Mouse (Mus musculus) brain, adult 2 months (tissue): ENCODE data around the gene Zfp112.
"Not testable (repeated sequence)": the region's sequence is repeated elsewhere in the genome, so short reads cannot be mapped to it uniquely, and the experiment has no call there.

Experiments used
- DNase-seq: peaks from one replicate; pipeline ENCODE4 v3.0.0; 2011; ENCODE audit warnings: low read depth, low spot score

The Zfp112 gene

DNA sequence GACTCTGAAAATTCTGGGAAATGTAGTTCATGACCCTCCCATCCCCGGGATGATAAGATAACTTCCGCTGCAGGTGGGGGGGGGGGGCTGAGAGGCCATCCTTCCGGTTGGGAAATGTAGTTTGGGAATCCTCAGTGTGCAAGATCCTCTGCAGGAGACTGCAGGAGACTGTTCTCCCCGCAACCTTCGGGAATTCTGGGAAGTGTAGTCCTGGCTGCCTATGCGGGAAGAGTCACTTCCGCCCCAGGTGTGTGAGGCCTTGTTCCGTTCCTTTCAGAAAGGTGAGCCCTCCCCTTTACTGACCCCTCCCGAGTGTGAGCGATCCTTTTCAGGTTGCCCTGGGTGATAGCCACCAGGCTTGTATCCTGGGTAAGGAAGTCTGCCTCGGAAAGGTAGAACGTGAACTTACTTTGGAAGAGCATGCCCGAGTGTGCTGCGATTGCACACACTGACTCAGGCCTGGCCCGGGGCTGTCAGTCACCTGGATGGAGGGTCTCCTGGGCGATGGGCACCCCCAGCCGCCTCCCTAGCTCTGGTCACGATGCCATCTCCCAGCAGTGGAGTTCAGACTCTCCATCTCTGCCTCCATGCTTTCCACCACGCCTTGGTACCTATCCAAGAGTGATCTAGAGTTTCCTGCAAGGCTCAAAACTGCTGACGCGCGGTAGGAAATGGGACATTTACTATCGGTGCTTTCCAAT lies at the start of gene Zfp112:
Gene Zfp112, plus strand, starts transcription at position 159 of the 701 bp plus-strand sequence.
- DNase-seq, result peak; percentile 99

DNA sequence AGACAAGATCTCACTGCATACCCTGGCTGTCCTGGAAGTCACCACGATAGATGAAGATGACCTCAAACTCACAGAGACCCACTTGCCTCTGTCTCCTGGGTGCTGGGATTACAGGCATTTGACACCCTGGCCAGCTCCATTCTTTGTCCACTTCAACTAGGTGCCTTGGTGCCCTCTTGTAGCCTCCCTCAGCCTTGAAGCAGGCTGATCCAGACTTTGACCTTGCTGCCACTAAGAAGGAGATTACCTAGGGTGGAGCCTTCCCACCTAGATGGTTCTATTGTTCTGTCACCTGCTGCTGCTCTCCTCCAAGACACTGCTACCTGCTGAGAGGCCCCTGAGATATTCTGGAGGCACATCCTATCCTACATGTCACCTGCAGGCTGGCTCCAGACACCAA lies 37.7 kb upstream of the Zfp112 start:
- not testable (repeated sequence) for DNase-seq

DNA sequence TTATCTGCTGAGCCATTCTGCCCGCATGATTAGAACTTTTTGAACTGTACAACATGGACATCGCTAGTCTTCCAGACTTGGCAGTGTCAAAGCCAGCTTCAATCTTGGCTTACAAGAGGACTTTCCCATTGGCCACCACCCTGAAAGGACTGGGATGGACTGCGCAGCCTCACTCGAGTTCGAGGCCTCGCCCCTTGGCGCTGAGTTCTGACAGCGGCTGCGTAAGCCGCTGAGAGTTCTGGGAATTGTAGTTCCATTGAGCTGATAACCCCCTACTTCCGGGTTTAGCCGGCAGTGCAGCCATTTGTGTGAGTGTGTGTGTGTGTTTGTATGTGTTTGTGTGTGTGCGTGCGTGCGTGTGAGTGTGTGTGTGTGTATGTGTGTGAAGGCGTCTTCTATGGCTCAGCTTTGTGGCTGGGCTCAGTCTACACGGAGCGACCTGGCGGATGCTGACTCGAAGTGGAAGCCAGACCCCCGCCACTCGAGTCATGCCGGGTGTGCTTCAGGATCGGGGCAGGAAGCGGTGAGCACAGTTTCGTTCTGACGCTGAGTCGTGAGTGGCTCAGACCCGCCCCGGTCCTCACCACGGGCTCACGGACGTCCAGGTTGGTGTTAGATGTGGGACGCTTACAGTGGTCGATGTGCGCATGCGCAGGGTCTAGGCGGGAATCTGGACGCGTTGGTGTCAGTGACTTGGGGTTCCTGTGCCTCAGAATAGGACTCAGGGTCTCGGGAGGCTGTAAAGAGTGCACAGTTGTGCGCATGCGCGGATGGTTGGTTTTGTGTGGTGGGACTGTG lies 30.3 kb upstream of the Zfp112 start, which contains the start of gene Zfp180:
Gene Zfp180, plus strand, starts transcription at position 291 of the 798 bp plus-strand sequence.
- DNase-seq, result peak; percentile 100

DNA sequence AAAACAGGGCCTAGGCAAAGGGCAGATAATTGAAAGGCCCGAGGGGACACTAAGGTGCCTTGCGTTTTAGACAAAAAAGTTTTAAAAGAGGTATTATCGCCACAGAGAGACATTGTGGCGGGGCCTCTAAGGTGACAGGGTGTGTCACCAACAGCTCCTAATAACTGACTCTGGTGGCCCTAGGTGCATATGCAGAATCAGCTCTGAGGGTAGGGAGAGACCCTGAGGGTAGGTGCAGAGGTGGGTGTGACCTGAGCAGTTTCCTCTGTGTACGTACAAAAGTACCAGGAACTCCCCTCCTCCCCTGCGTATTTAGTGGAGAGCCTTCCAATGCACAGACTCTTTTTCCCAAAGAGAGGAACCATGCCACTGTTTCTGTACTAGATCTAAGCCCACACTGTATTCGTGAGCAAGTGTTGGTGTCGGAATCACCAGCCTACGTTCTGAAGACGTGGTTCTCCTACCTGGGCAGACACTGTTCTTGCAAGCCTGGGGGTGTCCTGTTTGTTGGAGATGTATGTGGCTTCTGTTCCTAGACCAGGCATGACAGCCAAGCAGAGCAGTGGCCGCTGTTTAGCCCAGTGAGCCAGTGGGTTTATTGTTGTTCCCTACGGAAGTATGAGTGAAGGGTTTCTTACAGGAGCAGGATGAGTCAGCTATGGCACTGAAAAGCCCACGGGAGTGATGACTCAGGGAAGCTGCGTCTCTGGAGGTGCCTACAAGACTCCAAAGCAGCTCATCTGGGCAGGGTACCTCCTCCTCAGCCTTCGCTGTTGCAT lies 29.5 kb upstream of the Zfp112 start:
- peak; percentile 91 for DNase-seq

DNA sequence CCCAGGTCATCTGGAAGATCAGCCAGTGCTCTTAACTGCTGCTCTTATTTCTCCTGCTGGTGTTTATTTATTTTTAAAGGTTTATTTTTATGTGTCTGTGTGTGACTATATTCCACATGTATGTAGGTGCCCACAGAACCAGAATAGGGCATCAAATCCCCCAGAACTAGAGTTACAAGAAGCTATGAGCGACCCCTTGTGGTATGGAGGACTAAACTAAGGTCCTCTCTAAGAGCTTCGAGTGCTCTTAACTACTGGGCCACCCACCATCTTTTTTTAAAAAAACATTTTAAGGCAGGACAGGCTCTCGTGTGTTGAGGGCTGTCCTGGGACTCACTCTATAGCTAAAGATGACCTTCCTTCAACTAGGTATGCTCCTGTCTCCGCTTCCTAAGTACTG lies 25.2 kb upstream of the Zfp112 start:
- DNase-seq, result no peak

DNA sequence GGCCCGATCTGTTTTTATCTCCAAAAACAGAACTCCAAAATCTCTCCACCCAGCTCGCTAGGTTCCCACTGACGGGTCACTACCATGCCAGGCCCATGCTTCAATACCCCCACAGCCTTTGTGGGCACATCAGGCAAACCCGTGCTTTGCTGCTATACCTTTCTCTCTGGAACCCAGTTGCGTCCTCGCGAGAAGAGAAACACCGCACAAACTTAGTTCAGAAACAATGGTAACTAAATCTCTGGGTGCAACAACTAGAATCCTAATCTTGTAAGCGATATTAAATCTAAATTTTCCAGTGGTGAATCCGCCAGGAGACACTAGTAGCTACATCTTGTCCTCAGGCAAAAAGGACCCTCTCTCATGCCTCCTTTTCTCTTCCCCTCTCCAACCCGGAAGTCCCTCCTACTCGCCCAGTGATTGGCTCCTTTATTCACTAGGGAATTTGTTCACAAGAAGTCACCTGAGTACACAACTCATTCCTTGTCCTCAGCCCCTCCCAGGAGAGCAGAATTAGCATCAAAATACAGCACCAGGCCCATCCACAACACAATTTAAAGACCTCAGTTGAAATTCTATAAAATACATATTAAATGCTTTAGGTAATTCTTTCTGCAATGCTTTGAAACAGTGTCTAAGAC lies 24.5 kb upstream of the Zfp112 start:
- DNase-seq, result no peak

DNA sequence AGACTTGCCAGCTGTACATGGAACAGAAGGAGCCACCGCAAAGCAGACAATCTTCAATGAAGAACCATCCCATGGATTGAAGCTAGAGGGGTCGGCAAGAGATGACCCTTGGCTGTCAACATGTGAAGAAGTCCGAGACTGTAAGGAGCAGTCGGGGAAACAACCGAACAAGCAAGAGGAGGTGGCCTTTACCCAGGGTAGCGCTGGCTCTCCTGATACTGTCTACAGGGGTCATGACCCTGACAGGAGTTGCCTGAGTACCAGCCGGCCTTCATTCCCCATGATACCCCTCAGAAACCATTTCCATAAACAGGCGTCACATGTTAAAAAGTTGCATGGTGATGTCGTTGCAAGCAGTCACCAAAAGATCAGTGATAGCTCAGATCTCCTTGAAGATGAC lies 7.7 kb upstream of the Zfp112 start:
- DNase-seq, result no peak

DNA sequence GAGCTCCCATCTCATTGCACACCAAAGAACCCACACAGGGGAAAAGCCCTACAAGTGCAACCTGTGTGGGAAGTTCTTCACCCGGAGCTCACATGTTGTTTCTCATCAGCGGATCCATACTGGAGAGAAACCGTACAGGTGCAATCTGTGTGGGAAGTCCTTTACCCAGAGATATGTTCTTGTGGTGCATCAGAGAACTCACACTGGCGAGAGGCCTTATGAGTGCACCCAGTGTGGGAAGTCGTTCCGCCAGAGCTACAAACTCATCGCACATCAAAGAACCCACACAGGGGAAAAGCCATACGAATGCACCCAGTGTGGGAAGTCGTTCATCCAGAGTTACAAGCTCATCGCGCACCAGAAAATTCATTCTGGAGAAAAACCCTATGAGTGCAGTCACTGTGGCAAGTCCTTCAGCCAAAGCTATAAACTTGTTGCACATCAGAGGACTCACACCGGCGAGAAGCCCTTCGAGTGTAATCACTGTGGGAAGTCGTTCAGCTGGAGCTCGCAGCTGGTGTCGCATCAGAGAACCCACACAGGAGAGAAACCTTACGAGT lies 6.9 kb upstream of the Zfp112 start:
- DNase-seq, result no peak

DNA sequence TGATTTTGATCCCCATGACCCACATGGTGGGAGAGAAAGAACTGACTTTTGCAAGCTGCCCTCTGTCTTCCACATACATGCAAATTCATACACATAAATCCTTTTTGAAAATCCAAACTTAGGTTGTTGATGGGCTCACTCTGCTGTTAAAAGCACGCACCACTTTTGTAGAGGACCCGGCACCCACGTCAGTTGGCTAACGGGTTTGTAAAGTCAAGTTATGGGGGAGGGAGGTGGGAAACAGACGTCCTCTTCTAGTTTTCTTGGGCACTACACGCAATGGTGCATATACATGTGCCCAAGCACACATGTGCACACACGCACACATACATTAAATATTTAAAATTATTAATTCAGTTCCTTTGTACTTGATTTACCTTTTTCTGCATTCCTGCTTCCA lies 1.3 kb upstream of the Zfp112 start:
- DNase-seq, result no peak

DNA sequence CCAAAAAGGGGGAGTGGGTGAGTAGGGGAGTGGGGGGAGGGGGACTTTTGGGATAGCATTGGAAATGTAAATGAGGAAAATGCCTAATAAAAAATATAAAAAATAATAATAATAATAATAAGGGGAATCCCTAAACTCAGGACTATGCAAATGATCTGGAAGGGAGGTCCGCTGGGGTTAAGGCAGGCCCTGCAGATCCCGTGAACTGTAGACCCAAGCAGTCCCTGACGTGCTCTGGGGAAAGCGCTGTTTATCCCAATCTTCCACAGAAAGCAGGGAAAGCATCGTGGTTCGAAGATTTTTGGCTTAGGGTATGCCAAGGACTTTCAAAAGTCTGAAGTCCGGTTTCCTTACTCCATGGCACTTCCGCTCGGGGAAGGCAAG lies 350 bp upstream of the Zfp112 start:
- DNase-seq, result no peak

DNA sequence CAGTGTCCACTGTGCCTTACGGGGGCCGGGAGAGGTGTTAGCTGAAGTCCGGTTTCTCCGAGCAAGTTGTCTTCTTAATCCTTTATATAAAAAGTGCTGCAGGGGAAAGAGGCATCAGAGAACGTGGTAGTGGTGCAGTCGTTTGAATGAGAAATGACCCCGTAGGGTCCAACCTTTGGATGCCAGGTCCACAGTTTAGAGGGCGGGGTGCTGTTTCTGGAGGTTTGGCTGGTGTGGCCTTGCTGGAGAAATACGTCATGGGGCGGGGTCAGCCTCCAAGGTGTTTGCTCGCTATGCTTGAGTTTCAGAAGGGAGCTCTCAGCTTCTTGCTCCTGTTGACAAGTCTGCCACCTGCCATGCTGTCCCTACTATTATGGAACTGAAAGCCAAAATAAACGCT lies 887 bp downstream of the Zfp112 start:
- DNase-seq, result peak; percentile 86

DNA sequence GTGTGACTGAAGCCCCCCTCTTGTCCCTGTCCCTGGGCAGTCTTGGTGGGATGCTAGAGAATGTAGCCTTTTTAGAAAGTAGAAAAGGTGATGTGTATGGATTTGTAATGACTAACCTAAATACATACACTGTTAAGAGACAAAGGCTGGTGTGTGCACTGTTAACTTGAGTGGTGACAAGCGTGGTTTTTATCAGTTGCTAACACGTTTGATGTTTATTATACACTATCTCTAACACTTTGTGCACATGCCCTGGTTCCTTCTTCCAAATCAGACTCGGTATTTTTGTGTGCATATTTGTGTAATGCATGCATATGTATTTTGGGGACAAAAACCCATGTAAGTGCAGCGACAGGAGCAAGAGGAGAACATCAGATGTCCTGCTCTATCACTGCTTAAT lies 4.5 kb downstream of the Zfp112 start:
- DNase-seq, result no peak

DNA sequence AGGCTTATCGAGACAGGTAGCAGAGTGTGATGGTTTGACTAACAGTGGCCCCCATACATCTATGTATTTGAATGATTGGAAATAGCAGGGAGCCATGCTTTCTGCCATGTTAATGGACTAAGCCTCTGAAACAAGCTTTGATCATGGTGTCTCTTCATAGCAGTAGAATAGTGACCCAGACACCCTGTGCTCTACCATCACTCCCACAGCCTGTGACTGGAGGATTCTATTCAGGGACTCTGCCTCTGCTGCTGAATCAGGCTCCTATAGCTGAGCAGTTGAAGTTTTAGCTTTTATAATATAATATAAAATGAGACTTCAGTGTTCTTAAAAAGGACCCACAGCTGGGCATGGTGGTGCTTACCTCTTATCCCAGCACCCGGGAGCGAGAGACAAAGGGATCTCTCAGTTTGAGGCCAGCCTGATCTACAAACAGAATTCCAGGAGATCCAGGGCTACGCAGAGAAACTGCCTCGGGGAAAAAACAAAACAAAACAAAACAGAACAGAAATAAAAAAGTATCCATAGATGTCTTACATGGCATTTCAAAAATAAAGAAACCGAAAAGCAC lies 21.4 kb downstream of the Zfp112 start:
- DNase-seq, result no peak

DNA sequence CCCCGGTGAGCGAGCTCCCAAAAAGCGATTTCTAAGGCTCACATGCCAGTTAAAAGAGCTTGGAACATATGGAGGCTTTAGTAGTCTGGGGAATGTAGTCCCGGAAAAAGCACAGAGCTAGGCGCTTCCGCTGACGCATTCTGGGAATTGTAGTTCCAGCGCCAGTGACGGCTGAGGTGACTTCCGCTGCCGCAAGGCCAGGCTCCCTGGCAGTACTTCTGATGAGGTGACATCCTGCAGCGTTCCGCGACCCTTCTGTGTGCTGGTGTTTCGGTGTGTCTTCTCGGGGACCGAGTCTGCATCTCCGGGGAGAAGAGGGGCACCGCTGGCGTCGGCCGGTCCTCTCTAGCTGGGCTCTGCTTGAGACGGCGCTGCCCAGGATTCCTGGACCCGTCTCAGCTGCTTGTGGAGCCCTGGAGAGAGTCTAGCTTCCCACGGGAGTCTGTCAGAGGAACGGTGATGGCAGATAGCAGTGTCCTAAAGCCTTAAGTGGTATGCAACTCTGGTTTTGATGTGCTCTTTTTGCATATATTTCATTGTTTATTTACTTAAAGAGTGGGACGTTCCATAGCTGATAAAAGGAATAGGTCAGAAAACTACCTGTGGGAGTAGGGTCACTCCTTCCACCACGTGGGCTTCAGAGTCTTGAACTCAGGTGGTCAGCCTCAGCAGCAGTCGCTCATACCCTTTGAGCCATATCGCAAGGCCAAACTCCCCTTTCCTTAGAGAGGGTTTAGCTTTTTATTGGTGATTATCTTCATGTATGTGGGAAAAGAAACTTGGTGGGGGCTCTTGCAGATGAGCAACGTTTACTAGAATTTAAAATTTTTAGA lies 22.1 kb downstream of the Zfp112 start, which contains the start of gene Zfp235:
Gene Zfp235, plus strand, starts transcription at position 174 of the 833 bp plus-strand sequence.
- peak; percentile 99 for DNase-seq

DNA sequence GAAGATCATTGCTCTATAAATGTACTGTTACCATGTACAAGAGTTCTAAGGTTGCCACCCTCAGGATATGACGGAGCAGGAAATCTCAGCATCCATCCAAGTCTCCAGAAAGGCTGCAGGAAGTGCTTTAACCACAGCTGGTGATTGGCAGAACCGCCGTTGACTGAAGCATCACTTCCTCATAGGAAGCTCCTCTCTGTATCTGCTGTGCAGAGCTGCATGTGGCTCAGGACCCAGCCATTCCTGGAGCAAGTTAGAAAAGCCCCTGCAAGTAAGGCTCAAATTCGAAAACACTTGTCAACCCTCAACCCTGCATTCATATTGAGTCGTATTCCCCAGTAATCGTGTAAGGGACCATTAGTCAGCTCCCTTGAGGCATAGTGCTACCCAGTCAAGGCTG lies 30.5 kb downstream of the Zfp112 start:
- no peak for DNase-seq

DNA sequence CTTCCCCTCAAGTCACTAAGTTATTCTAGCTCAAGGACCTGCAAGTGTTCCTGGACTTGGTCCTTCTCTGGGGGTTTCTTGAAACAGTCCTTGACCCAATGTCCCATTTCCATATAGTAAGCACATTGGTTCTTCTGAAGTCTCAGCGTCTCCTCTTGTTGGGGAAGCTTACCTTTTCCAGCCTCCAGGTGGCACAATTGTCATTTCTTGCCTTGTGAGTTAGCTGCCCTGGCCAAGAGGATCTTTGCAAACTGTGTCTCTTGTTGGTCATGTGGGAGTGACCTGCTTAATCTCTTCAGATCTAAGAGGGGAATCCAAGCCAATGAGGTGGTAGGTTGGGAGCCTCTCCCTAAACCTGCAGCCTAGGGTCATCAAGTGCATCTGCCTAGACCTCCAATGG lies 41.2 kb downstream of the Zfp112 start:
- DNase-seq, result peak; percentile 20

DNA sequence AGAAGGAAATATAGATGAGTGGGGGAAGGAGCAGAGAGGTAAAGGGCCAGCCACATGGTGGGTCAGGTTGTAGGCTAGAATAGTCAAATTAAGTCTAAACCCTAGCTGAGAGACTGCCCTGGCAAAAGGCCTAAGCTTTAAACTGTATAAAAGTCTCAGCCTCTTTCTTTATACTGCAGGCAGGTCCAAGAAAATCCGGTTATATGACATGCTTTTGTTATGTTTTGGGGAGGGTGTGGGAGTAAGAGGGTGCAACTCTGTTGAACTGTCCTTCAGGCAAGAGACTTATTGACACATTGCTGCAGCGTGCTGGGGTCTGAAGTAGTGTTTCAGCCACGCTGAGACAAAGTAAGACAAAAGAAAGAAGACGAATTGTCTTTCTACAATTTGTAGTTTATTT lies 60.1 kb downstream of the Zfp112 start:
- no peak for DNase-seq

DNA sequence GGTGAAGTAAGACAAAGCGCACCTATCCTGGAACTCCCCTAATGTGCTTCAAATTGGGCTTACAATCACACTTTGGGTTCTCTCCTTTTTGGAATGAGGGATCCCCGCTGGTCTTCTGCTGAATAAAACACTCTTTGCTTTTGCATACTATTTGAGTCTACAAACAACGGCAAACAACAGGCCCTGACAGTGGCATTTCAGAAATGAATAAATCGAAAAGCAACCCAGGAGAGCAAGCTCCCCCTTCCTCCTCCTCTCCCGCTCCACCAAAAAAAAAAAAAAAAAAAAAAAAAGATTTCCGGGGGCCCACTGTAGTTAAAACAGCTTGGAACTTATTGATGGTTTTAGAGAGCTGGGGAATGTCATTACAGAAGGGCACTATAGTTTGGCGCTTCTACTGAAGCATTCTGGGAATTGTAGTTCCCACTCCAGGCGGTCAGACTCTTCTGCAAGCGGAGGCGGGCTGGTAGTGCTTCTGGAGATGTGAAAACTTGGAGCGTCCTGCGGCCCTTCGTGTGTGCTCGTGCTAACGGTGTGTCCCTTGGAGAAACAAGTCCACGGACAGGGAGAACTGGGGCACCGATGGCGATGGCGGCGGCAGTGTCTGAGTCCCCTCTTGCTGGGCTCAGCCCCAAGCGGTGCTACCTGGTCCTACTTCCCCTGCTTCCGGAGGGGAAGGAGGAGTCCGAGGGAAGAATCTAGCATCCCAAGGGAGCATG lies 62.7 kb downstream of the Zfp112 start, which contains the start of gene Zfp114:
Gene Zfp114, plus strand, starts transcription at position 443 of the 719 bp plus-strand sequence.
- peak; percentile 95 for DNase-seq

DNA sequence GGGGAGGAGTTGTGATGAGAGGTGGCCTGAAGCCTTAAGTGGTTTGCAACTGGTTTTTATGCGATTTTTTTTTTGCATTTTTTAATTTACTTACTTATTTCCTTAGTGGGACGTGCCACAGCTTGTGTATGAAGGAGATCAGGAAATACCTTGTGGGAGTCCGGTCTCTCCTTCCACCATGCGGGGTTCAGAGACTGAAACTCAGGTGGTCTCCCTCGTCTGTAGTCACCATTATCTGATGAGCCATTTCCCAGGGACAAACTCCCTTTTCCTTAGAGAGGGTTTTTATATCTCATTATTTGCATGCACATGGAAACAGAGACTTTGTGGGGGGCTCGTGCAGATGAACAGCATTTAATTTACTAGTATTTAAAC lies 63.2 kb downstream of the Zfp112 start:
- DNase-seq, result no peak
